Mouse (Mus musculus) C2C12 (cell line): ENCODE measurements around the gene Kmt5a.

Source experiments
- CEBPB ChIP-seq: IDR thresholded peaks from one replicate; pipeline ENCODE4 v1.6.1; 2011; ENCODE audit warnings: low read depth, mild to moderate bottlenecking, control low read depth, moderate library complexity
- CTCF ChIP-seq: IDR thresholded peaks from one replicate; pipeline ENCODE4 v1.5.1; 2011; ENCODE audit not compliant: control insufficient read depth, insufficient read depth, insufficient read length
- FOSL1 ChIP-seq: IDR thresholded peaks from one replicate; pipeline ENCODE4 v1.8.0; 2011; ENCODE audit warnings: mild to moderate bottlenecking, low read length; ENCODE audit not compliant: poor library complexity, insufficient read depth, severe bottlenecking
- MAX ChIP-seq: IDR thresholded peaks from one replicate; pipeline ENCODE4 v1.6.1; 2011; ENCODE audit warnings: mild to moderate bottlenecking, control low read depth
- MYOD1 ChIP-seq: IDR thresholded peaks from one replicate; pipeline ENCODE4 v1.6.1; 2011; ENCODE audit warnings: low read depth; ENCODE audit not compliant: control insufficient read depth, insufficient read length
- MYOG ChIP-seq: IDR thresholded peaks from one replicate; pipeline ENCODE4 v1.6.1; 2011; ENCODE audit not compliant: control insufficient read depth, insufficient read length; ENCODE audit errors: extremely low read depth
- USF1 ChIP-seq: IDR thresholded peaks from one replicate; pipeline ENCODE4 v1.6.1; 2011; ENCODE audit warnings: low read depth, mild to moderate bottlenecking, control low read depth, moderate library complexity

GRCm38 (mm10) chr5:124438746-124439145 lies 984 bp upstream of the Kmt5a start:
- TF ChIP-seq CTCF (no peak), MAX (no peak), USF1 (no peak), FOSL1 (no peak), MYOD1 (no peak), CEBPB (no peak), MYOG (no peak)
